Mouse (Mus musculus): ENCODE results near the gene Rpa2.
"Not testable (repeated sequence)": the region's sequence is repeated elsewhere in the genome, so short reads cannot be mapped to it uniquely, and the experiment has no call there.

DNA sequence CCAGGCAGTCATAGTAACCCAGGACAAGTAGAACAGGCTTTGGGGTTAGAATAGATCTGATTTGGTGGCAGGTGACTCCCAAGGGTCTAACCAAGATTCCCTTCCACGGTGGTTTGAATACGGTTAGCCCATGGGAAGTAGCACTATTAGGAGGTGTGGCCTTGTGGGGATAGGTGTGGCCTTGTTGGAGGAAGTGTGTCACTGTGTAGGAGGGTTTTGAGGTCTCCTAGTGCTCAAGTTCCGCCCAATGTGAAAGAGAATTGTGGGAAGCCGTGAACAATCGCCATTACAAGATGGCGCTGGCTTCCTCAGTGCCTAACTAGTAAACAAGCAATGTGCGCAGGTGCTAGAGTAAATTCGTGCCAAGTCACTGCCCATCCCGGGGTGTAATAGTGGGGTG, 31.0 kb upstream of the Rpa2 start:
- TF ChIP-seq CTCF (conservative IDR thresholded peaks at IDR 0.05; ENCODE audit: insufficient read depth, insufficient read length, low read depth, low read length); POLR2A (IDR thresholded peaks at IDR 0.05; ENCODE audit: low read depth, low read length): not testable (repeated sequence)

All from kidney, adult 2 months (tissue).